Mouse (Mus musculus): Measurements from ENCODE around the gene Nckap1.
A peak's percentile ranks its signal among the peaks of the same experiment; 100 is the strongest.

Gene Nckap1

DNA sequence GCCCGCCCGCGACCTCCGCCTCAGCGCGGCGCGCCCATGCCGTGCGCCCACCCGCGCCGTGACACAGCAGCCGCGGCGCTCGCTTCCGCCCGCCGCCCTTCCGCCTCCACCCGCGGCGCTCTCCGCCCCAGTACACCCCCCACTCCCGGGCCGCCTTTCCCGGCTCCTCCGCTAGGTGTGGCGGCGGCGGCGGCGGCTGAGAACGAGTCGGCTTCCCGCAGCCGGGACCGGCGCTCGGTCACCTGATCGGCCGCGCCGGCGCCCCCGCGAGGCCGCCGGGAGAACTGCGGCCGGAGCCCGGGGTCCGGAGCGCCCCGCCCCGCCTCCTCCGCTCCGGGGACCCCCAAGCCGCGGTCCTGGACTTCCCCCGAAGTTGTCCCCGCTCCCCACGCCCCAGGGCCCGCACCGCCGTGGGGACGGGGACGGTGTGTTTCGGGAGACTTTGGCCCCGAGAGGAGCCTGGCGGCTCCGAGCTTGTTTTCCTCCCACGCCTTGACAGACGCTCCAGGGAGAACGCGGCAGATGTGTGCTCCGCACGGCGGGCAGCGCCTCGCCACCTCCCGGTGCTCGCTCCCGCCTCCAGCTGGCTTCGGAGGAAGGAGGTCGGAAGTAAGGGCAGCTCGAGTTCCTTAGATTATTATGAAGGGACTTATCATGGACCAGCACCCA lies at the start of gene Nckap1:
Gene Nckap1 (minus strand): TSS at position 338 of the 669 bp plus-strand sequence.
- DNase-seq (ENCODE audit: low spot score), result peak; percentile 83

- DNase-seq (ENCODE audit: low spot score), result no peak
Observed at GRCm38 (mm10) chr2:80624523-80624922, 43.3 kb upstream of the Nckap1 start.

GRCm38 (mm10) chr2:80621921-80622320 lies 40.7 kb upstream of the Nckap1 start:
- no peak for DNase-seq (ENCODE audit: low spot score)

- no peak for DNase-seq (ENCODE audit: low spot score)
Observed at GRCm38 (mm10) chr2:80618991-80619390, 37.8 kb upstream of the Nckap1 start.

GRCm38 (mm10) chr2:80616854-80617737 lies 35.9 kb upstream of the Nckap1 start, which contains the start of the genes Dusp19 and Nup35:
TSS of gene Dusp19 (plus strand) at chr2:80617045.
TSS of gene Nup35 (plus strand) at chr2:80617236.
- peak; percentile 75 for DNase-seq (ENCODE audit: low spot score)

GRCm38 (mm10) chr2:80612796-80613195 lies 31.6 kb upstream of the Nckap1 start:
- DNase-seq (ENCODE audit: low spot score), result no peak

GRCm38 (mm10) chr2:80612286-80612685 lies 31.1 kb upstream of the Nckap1 start:
- no peak for DNase-seq (ENCODE audit: low spot score)

DNA sequence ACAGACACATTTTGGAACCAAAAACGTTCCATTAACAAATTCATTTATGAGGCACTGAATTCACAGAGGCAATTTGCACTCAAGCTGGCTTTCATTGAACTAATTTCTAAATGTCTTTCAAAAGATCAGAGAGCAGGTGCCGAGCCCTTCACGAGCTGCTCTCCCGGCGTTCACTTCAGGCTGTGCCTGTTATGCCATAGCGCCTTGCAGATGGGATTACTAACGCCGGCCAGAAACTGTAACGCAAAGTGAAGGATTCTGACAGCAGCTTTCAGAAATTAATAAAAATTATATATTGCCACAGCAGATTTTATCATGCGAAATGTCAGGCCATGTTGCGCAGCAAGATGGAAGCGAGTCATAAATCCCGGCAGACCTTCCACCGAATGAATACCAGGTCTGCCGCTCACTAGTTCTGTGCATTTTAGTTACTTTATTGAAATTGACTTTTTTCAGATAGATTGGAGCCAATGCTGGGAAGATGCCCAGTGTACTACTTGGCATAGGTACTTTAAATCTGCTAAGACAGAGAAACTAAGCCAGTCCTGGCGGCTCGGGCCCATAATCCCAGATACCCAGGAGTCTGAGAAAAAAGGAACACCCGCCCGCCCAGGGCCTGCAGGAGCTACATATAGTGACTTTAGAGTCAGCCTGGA lies 22.7 kb upstream of the Nckap1 start:
- DNase-seq (ENCODE audit: low spot score), result no peak

DNA sequence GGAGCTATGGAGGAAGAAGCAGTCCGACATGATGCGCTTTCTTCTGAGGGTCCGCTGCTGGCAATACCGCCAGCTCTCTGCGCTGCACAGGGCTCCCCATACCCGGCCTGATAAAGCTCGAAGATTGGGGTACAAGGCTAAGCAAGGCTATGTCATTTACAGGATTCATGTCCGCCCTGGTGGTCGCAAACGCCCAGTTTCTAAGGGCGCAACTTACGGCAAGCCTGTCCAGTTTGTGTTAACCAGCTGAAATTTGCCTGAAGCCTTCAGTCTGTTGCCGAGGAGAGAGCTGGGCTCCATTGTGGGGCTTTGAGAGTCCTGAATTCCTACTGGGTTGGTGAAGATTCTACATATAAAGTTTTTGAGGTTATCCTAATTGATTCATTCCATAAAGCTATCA lies 21.6 kb upstream of the Nckap1 start:
- no peak for DNase-seq (ENCODE audit: low spot score)

- DNase-seq (ENCODE audit: low spot score), result no peak
Observed at GRCm38 (mm10) chr2:80600611-80601010, 19.4 kb upstream of the Nckap1 start.

- no peak for DNase-seq (ENCODE audit: low spot score)
Observed at GRCm38 (mm10) chr2:80599850-80600249, 18.7 kb upstream of the Nckap1 start.

DNA sequence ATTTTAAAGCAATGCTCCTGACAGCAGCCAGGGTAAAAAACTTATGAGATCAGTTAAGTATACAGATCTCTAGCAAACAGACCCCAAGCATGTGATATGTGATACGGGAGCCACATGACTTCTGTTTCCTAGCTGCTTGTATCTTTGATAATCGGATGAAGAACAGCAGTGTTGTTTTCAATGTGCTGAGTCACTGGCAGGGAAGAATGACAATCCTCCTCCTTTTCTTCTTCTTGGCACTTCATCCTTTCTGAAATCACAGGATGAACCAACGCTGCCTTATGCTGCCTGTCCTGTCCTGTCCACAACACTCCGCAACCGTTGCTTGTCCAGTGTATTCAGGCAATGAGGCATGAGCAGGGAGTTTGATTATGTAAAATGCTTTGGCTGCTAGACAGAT lies 15.8 kb upstream of the Nckap1 start:
- DNase-seq (ENCODE audit: low spot score), result no peak

DNA sequence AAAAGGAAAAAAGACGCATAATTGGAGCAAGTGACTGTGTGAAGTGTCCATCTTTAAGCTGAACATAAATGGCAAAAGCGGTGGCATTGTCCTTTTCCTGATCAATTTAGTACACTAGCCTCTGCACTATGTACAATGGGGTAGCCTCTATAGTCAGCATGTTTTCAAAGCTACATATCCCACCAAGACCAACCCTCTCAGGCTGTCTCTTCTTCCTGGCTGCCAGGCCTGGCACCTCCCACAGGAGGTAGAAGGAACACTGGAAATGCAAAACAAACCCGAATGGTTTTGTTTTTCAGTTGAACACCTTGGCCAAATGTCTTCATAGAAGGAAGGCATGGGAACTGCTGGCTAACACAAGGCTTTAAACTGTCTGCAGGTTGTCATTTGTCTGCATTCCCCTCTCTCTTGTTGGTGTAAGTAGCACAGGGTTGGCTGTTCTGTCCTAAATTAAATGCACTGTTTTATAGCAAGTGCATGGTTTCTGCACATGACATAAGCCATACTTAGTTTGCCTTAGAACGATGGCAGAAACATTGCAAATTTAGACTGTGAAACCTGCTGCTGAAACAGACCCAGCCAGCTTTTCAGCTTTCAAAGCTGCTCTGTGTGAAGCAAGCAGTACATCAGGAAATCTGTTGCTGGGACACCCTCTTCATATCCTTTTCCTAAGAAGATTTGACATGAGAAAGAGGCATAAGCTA lies 13.2 kb upstream of the Nckap1 start:
- DNase-seq (ENCODE audit: low spot score), result no peak

- DNase-seq (ENCODE audit: low spot score), result no peak
Observed at GRCm38 (mm10) chr2:80582356-80582755, 1.2 kb upstream of the Nckap1 start.

- no peak for DNase-seq (ENCODE audit: low spot score)
Observed at GRCm38 (mm10) chr2:80580311-80580961, 744 bp downstream of the Nckap1 start.

DNA sequence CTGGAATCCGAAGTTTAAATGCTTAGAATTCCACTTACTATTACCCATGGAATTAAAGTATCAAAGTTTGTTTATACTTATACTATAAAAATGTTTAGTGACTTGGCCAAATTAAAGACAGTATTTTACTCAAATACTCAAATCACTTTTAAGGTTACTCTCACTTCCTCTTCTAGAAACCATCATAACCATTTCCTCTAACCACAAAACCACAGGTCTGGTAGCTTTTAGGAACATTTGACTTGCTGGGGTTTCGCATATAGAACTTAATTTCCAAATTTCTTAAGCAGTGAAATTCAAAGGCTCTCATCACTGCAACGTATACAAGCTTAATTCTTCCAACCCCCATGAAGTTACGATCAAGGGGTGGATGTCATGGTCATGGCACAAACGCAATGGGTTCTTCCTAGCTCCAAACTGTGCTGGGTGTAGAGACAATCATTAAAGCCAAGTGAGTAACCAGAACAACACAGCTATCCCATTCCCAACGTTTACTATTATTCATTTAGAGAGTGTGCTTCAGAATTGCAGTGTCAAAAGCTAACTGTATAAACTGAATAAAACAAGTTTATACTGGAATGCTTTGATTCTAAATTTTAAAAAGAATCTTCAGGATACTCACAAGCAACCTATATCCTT lies 1.8 kb downstream of the Nckap1 start:
- DNase-seq (ENCODE audit: low spot score), result no peak

GRCm38 (mm10) chr2:80577286-80577685 lies 3.9 kb downstream of the Nckap1 start:
- no peak for DNase-seq (ENCODE audit: low spot score)

DNA sequence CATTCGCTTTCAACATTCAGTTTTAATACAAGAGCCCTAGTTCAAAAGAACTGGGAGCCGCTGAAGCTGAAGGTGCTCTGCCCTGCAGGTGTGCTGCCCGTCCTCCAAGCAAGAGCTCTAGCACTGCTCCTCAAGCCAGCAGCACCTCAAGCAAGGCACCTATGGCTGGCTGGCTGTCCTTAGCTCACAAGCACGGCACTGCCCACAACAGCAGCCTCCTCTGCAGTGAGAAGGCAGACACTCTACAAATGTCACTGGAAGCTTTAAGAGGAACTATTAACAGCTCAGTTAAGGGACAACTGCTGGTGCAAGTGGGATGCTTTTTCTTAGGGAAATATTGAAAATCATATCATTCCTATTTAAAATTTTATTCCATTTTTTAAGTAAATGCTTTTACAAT lies 10.5 kb downstream of the Nckap1 start:
- no peak for DNase-seq (ENCODE audit: low spot score)

DNA sequence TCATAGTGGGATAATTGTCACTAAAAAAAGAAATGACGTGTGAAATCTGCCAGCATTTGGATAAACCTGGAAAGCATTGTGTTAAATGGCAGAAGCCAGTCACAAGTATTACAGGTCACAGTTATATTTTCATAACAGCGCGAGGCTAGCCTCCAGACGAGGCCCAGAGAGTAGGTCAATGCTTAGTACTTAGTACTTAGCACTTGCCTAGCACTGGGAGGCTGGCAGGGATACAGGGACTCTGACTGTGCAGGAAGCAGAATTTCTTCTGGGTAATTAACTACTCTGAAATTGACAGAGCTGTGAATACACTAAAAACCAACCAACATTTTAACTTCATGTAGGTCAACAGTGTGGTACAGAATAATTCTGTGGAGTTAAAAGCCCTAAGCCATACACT lies 13.8 kb downstream of the Nckap1 start:
- DNase-seq (ENCODE audit: low spot score), result no peak

- DNase-seq (ENCODE audit: low spot score), result no peak
Observed at GRCm38 (mm10) chr2:80562253-80562652, 18.9 kb downstream of the Nckap1 start.

DNA sequence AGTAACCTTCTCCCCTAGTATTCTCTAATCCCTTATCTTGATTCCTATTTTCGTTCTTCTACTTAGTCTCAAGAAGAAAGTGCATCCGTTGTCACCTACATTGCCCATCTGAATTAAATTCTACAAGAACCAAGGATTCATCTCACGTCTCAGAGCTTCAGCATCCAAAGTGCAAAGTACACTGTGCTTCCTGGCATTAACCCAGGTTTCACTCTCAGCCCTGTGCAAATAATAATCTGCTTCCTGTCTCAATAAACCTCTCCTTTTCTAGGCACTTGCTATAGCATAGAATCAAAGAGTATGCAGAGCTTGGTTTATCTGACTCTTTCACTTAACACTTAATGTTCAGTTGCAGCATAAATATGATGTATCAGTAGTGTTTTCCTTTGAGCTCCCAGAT lies 19.7 kb downstream of the Nckap1 start:
- DNase-seq (ENCODE audit: low spot score), result no peak
